Mouse (Mus musculus) kidney, adult 2 months (tissue): ENCODE results near the gene Lrrk1. TPM values are rescaled to one million over a fixed set of nuclear protein-coding genes. Genes with fewer than 3 reads are reported as not detected.

Source experiments
- DNase-seq: peaks from one replicate; pipeline ENCODE4 v3.0.0; 2021
- H3K27ac ChIP-seq: fragments of 200-500 bp; 2 replicates; pipeline ENCODE4 v1.5.1; 2012; ENCODE audit warnings: low read depth, low read length, control low read depth, inconsistent platforms; ENCODE audit not compliant: insufficient read depth
- H3K27me3 ChIP-seq: fragments of 200-500 bp; replicated peaks from 2 replicates; pipeline ENCODE4 v1.6.1; 2012; ENCODE audit warnings: mild to moderate bottlenecking, moderate library complexity, low read length, inconsistent platforms; ENCODE audit not compliant: control insufficient read depth, insufficient read depth
- H3K36me3 ChIP-seq: fragments of 200-500 bp; 2 replicates; pipeline ENCODE4 v1.6.1; 2012; ENCODE audit warnings: mild to moderate bottlenecking, moderate library complexity, low read length, inconsistent platforms; ENCODE audit not compliant: control insufficient read depth, insufficient read depth
- H3K4me1 ChIP-seq: fragments of 200-500 bp; 2 replicates; pipeline ENCODE4 v1.6.1; 2011; ENCODE audit warnings: low read length; ENCODE audit not compliant: control insufficient read depth, insufficient read depth
- H3K4me3 ChIP-seq: fragments of 200-500 bp; 2 replicates; pipeline ENCODE4 v1.5.1; 2011; ENCODE audit warnings: mild to moderate bottlenecking, low read depth, low read length, control low read depth; ENCODE audit not compliant: insufficient read depth
- CTCF ChIP-seq: fragments of 200-500 bp; conservative IDR thresholded peaks from 2 replicates; pipeline ENCODE4 v1.5.1; 2011; ENCODE audit warnings: low read depth, mild to moderate bottlenecking, control low read depth, low read length, moderate library complexity, mixed read lengths; ENCODE audit not compliant: insufficient read depth, insufficient read length
- POLR2A ChIP-seq: fragments of 200-500 bp; IDR thresholded peaks from one replicate; pipeline ENCODE4 v1.6.1; 2011; ENCODE audit warnings: low read depth, low read length, control low read depth
- WGBS: fragments of 180-500 bp; shearing (Covaris S2); methylation state at CpG from one replicate; pipeline ENCODE4 v1.1.7; 2018; 5-methylcytosine and 5-hydroxymethylcytosine counted together
- polyA plus RNA-seq: library from polyadenylated mRNA; depleted of rRNA; stranded (reverse); fragments of >200 nt; gene quantifications from 2 replicates; pipeline ENCODE4 v1.2.3, GENCODE M21; 2012

The Lrrk1 gene
- polyA plus RNA-seq, 1 experiment: 17.3 TPM

DNA sequence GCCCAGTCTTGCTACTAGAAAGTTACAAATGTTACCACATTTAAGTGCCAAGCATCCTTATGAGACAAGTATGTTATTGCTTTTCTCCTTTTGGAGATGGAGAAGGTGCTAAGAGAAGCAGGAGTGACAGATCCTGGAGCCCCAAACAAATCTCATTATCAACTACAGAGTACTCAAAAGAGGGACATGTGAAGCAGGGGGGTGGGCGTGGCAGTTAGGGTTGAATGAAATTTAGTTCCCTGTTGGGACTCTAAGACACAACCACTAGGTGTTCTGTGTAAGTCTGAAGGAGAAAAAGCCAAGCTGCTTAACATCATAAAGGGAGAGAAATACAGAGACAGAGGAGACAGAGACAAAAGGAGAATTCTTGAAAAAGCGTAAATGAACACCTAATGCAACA is 60.6 kb downstream of the Lrrk1 start:
- TF ChIP-seq POLR2A (no peak), CTCF (no peak)
- no peaks in the 10 kb centered on the region for H3K27me3 ChIP-seq
- H3K4me1 ChIP-seq: no peaks in the 10 kb centered on the region
- no peak overlapping the region for H3K27ac ChIP-seq
- no peak overlapping the region for H3K4me3 ChIP-seq
- no peak for DNase-seq
- WGBS: 97% methylated on average over 2 of the region's 2 CpGs
- no peaks in the 10 kb centered on the region for H3K36me3 ChIP-seq

DNA sequence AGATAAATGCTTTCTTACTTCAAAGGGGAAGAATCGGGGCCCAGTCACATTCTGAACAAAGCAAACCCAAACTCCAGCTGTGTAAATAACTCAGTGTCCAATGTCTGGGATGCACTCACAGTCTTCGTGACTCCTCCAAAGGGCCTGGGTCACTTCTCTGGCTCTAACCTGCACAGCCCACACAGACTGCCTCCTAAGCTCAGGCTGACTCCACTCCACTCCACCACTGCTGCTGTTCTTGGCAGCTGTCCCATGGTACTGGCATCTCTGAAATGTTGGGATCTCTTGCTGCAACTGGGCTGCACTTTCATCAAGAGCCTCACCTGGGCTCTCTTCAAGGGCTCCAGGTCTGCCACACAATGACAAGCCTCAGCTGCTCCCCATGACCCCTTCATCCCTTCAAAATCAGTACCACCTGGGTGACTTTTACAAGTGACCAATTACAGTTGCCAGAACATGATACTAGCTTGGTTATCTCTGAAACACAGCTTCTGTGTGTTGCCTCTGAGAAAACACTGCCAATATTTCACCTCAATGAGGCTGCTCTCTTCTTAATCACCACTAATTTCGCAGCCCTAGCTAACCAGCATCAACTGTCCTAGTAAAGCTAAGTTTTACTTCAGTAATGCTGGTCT is 62.6 kb downstream of the Lrrk1 start:
- no peaks in the 10 kb centered on the region for H3K36me3 ChIP-seq
- no peak for TF ChIP-seq POLR2A
- H3K4me1 ChIP-seq: no peaks in the 10 kb centered on the region
- no peak overlapping the region for H3K4me3 ChIP-seq
- no peak overlapping the region for H3K27ac ChIP-seq
- H3K27me3 ChIP-seq: no peaks in the 10 kb centered on the region
- peak; percentile 34 for DNase-seq
- 77% methylated on average over 3 of the region's 3 CpGs for WGBS

DNA sequence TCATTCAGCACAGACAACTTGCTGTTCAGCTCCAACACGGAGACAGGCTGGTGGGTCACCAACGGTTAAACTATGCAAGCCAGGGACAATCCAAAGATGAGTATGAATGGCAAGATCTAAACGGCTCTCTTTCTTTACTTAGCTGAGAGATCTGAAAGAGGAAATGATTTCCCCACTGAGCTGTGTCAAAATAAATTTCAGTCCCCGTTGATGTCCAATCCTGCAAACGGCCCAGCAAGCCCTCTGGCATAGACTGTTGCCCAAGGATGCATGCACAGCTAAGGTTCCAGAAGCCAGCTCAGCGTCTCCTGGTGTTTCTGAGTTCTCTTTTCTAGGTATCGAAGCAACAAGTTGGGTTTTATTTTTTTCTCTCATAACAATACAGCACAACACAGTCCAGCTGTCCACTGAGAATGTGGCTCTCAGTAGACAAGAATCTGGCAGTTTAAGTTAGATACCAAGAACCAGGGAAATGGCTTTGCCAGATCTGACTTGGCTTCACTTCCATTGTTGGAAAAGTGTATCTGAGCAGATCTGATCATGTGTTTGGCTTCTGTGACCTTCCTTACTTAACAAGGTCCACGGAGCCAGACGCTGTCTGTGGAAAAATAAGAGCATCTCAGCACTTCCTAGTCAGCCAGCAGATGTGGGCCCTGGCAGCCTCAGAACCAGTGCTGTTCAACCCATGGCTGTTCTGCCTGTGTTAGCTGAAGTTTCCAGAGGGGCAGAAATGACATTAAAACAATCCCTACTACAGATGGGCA is 64.7 kb downstream of the Lrrk1 start:
- no peak for TF ChIP-seq CTCF
- TF ChIP-seq POLR2A: no peak
- H3K27ac ChIP-seq: no peak overlapping the region
- 66% methylated on average over 9 of the region's 9 CpGs for WGBS
- DNase-seq: peak; percentile 21
- H3K4me1 ChIP-seq: no peaks in the 10 kb centered on the region
- no peak overlapping the region for H3K4me3 ChIP-seq
- H3K36me3 ChIP-seq: no peaks in the 10 kb centered on the region
- H3K27me3 ChIP-seq: no peaks in the 10 kb centered on the region

DNA sequence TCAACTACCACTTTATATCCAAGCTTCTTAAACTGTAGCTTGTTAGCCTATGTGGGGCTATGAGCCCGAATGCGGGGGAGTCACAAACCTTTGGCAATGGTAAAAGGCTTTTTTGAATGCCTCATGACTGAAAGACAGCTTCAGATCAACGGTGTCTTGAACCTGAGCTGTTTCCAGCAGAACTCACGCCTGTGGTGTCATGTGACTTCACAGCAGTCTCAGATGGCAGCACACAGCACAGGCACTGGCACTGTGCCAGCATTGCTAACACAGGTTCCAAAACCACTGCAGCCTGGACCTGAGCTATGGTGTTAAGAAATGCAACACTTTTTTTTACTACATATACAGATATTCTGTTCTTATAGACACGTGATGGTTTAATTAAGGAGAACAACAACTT is 67.2 kb downstream of the Lrrk1 start:
- no peak overlapping the region for H3K4me3 ChIP-seq
- H3K27me3 ChIP-seq: no peaks in the 10 kb centered on the region
- no peaks in the 10 kb centered on the region for H3K4me1 ChIP-seq
- H3K36me3 ChIP-seq: peaks cover 2% of the 10 kb centered on the region; the same call in 1 of the 2 replicates
- no peak overlapping the region for H3K27ac ChIP-seq
- 35% methylated on average over 5 of the region's 5 CpGs for WGBS
- TF ChIP-seq POLR2A: no peak
- TF ChIP-seq CTCF: no peak
- DNase-seq: peak; percentile 71

DNA sequence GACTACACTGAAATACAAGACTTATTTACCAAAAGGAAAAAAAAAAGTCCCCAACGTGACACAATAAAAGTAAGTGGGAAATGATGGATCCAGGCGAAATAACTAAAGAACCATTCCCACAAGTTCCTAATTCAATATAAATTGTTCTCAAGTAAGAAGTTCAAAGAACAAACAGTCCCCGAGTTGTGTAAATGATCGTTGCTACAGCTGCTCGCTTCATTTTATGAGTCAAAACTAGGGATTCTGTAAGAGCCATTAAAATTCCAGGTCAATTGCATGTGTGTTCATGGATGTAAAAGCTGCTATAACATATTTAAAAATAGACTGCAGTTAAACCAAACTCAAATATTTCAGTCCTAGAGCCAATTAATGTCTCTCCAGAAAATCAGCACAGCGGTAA is 70.0 kb downstream of the Lrrk1 start:
- WGBS: 86% methylated on average over 6 of the region's 6 CpGs
- peaks cover 2% of the 10 kb centered on the region; the same call in 1 of the 2 replicates for H3K36me3 ChIP-seq
- DNase-seq: no peak
- no peak for TF ChIP-seq POLR2A
- no peak for TF ChIP-seq CTCF
- H3K27me3 ChIP-seq: no peaks in the 10 kb centered on the region
- no peak overlapping the region for H3K27ac ChIP-seq
- H3K4me3 ChIP-seq: no peak overlapping the region
- H3K4me1 ChIP-seq: no peaks in the 10 kb centered on the region

DNA sequence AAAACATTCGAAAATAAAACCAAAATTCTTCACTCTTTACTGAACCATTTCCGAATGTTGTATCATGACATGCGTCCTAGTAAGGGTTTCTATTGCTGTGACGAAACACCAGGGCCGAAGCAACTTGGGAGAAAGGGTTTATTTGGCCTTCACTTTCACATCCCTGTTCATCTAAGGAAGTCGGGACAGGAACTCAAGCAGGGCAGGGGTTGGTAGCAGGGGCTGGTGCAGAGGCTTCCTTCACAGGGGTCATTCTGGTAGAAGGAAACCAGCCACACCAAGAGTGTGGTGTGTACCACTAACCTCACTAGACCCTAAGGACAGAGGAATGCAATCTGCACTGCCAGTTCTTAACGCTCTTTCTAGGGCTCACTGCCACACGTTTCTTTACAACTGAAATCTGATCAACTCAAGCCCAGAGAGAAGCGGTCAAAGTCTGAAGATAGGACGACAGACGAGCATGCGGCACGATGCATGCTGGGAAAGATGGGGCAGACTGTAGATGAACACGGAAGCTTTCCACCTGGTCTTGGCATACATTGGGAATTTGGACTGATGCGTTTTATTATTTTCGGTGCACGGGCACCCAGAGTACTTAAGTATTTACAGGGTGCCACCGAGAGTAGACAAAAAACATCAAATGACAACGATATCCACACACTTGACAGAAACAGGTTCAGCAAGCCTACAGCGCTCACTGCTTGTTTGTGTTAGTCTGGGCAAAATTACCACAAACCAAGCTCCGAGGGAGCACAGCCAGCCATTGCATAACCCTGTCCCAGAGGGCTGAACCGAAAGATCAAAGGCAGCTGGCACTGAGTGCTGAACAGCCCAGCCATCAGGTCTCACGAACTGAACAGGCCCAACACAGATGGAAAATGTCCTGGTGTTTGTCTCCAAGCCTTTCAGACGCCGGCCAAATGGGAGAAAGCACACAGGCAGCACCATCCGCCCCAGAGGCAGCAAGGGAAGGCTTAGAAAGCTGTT is 77.2 kb downstream of the Lrrk1 start:
- no peaks in the 10 kb centered on the region for H3K4me1 ChIP-seq
- TF ChIP-seq CTCF (no peak), POLR2A (no peak)
- no peak overlapping the region for H3K27ac ChIP-seq
- 66% methylated on average over 26 of the region's 26 CpGs for WGBS
- H3K36me3 ChIP-seq: no peaks in the 10 kb centered on the region
- peak; percentile 76 for DNase-seq
- no peaks in the 10 kb centered on the region for H3K27me3 ChIP-seq
- H3K4me3 ChIP-seq: no peak overlapping the region
